Mouse (Mus musculus) right cerebral cortex, postnatal 36 days (tissue): ENCODE measurements around the gene Slc45a1.

Source experiments
- DNase-seq, 2 experiments: peaks; one replicate each; pipeline ENCODE4 v3.0.0; 2022; ENCODE audit warnings: low spot score in 2 of 2, mixed read lengths in 1 of 2

Gene Slc45a1

GRCm38 (mm10) chr4:150659926-150660610 lies 8.1 kb upstream of the Slc45a1 start:
- no peak for DNase-seq

GRCm38 (mm10) chr4:150656504-150656903 lies 4.5 kb upstream of the Slc45a1 start:
- no peak for DNase-seq

- DNase-seq = peak; percentile 65 to 69
Measured at GRCm38 (mm10) chr4:150655989-150656388, 4.0 kb upstream of the Slc45a1 start.

- DNase-seq = no peak
Measured at GRCm38 (mm10) chr4:150653072-150653599, 1.2 kb upstream of the Slc45a1 start.

GRCm38 (mm10) chr4:150649327-150649726 lies 2.6 kb downstream of the Slc45a1 start:
- no peak for DNase-seq

GRCm38 (mm10) chr4:150644299-150644698 lies 7.7 kb downstream of the Slc45a1 start:
- no peak for DNase-seq

- no peak for DNase-seq
Measured at GRCm38 (mm10) chr4:150636635-150637034, 15.3 kb downstream of the Slc45a1 start.

- no peak for DNase-seq
Measured at GRCm38 (mm10) chr4:150635568-150635967, 16.4 kb downstream of the Slc45a1 start.

- no peak for DNase-seq
Measured at GRCm38 (mm10) chr4:150629266-150629665, 22.7 kb downstream of the Slc45a1 start.

- no peak for DNase-seq
Measured at GRCm38 (mm10) chr4:150625951-150626732, 25.8 kb downstream of the Slc45a1 start.

GRCm38 (mm10) chr4:150625425-150625824 lies 26.5 kb downstream of the Slc45a1 start:
- no peak for DNase-seq

- no peak for DNase-seq
Measured at GRCm38 (mm10) chr4:150624933-150625332, 27.0 kb downstream of the Slc45a1 start.

GRCm38 (mm10) chr4:150624214-150624823 lies 27.7 kb downstream of the Slc45a1 start:
- DNase-seq = no peak

GRCm38 (mm10) chr4:150622641-150623040 lies 29.3 kb downstream of the Slc45a1 start:
- DNase-seq = no peak

- DNase-seq = no peak
Measured at GRCm38 (mm10) chr4:150619011-150619410, 33.0 kb downstream of the Slc45a1 start.

- DNase-seq = no peak
Measured at GRCm38 (mm10) chr4:150616841-150617240, 35.1 kb downstream of the Slc45a1 start.

GRCm38 (mm10) chr4:150616029-150616420 lies 35.9 kb downstream of the Slc45a1 start:
- DNase-seq = no peak

- no peak for DNase-seq
Measured at GRCm38 (mm10) chr4:150615251-150616028, 36.5 kb downstream of the Slc45a1 start.

GRCm38 (mm10) chr4:150613715-150614114 lies 38.3 kb downstream of the Slc45a1 start:
- no peak for DNase-seq

- no peak for DNase-seq
Measured at GRCm38 (mm10) chr4:150608670-150609069, 43.3 kb downstream of the Slc45a1 start.

GRCm38 (mm10) chr4:150606449-150607161 lies 45.4 kb downstream of the Slc45a1 start:
- DNase-seq = no peak
